Mouse (Mus musculus) lung, postnatal 0 days (tissue): ENCODE data around the gene Gm4792. TPM values are rescaled to one million over a fixed set of nuclear protein-coding genes. Genes with fewer than 3 reads are reported as not detected.

ENCODE experiments used
- ATAC-seq: fragments of 200-750 bp; cut with Nextera tagmentation; 2 replicates; pipeline ENCODE4 v1.8.0; 2017; ENCODE audit warnings: moderate library complexity
- DNase-seq: peaks from one replicate; pipeline ENCODE4 v3.0.0-alpha.2; 2016; ENCODE audit warnings: low spot score
- H3K27ac ChIP-seq: fragments of 300-500 bp; sonication (generic); 2 replicates; pipeline ENCODE4 v1.5.1; 2014; ENCODE audit warnings: antibody characterized with exemption, mild to moderate bottlenecking, low read length, mixed read lengths
- H3K27me3 ChIP-seq: fragments of 300-500 bp; sonication (generic); replicated peaks from 2 replicates; pipeline ENCODE4 v1.6.1; 2014; ENCODE audit warnings: low read length, mixed read lengths; ENCODE audit not compliant: insufficient read depth
- H3K36me3 ChIP-seq: fragments of 300-500 bp; sonication (generic); 2 replicates; pipeline ENCODE4 v1.6.1; 2014; ENCODE audit warnings: low read length, mixed read lengths; ENCODE audit not compliant: insufficient read depth
- H3K4me1 ChIP-seq: fragments of 300-500 bp; sonication (generic); 2 replicates; pipeline ENCODE4 v1.6.1; 2014; ENCODE audit warnings: antibody characterized with exemption, low read depth, low read length, mixed read lengths; ENCODE audit not compliant: insufficient read depth
- H3K4me2 ChIP-seq: fragments of 300-500 bp; sonication (generic); replicated peaks from 2 replicates; pipeline ENCODE4 v1.6.1; 2014; ENCODE audit warnings: low read depth, mild to moderate bottlenecking, low read length, moderate library complexity, mixed read lengths
- H3K4me3 ChIP-seq: fragments of 300-500 bp; sonication (generic); 2 replicates; pipeline ENCODE4 v1.5.1; 2014; ENCODE audit warnings: low read depth, low read length
- H3K9ac ChIP-seq: fragments of 300-500 bp; sonication (generic); replicated peaks from 2 replicates; pipeline ENCODE4 v1.6.1; 2014; ENCODE audit warnings: low read depth, mild to moderate bottlenecking
- H3K9me3 ChIP-seq: fragments of 300-500 bp; sonication (generic); 2 replicates; pipeline ENCODE4 v1.6.1; 2016; ENCODE audit warnings: low read length, mixed read lengths
- CTCF ChIP-seq: IDR thresholded peaks from 2 replicates; pipeline ENCODE4 v1.5.1; 2016; ENCODE audit warnings: antibody characterized with exemption, mild to moderate bottlenecking
- EP300 ChIP-seq: IDR thresholded peaks from 2 replicates; pipeline ENCODE4 v1.6.1; 2016; ENCODE audit warnings: antibody characterized with exemption, mild to moderate bottlenecking, control low read depth
- WGBS: fragments of 180-500 bp; shearing (Covaris S2); extraction: QIAGEN DNeasy Blood & Tissue Kit; methylation state at CpG from one replicate; pipeline ENCODE4 v1.1.7; 2014; 5-methylcytosine and 5-hydroxymethylcytosine counted together
- polyA plus RNA-seq: library from polyadenylated mRNA; unstranded; fragments of >200 nt; fragmentation: Nextera tagmentation; extraction: Ambion mirVana; gene quantifications from 2 replicates; pipeline ENCODE4 v1.2.1, GENCODE M21; 2015

The Gm4792 gene
- polyA plus RNA-seq, 1 experiment from 2014 or later = not detected

- H3K27ac ChIP-seq = no peak overlapping the region
- no peak overlapping the region for H3K4me3 ChIP-seq
- no peaks in the 10 kb centered on the region for H3K36me3 ChIP-seq
- ATAC-seq (no peak), DNase-seq (no peak)
- no peak overlapping the region for H3K9ac ChIP-seq
- no peaks in the 10 kb centered on the region for H3K4me1 ChIP-seq
- no peaks in the 10 kb centered on the region for H3K27me3 ChIP-seq
- no peaks in the 10 kb centered on the region for H3K9me3 ChIP-seq
- 72% methylated on average over 7 of the region's 7 CpGs for WGBS
- no peak overlapping the region for H3K4me2 ChIP-seq
- TF ChIP-seq EP300 (no peak), CTCF (no peak)
Measured at GRCm38 (mm10) chr10:94343581-94343980, 45.1 kb upstream of the Gm4792 start.

GRCm38 (mm10) chr10:94342256-94342655, 43.8 kb upstream of the Gm4792 start:
- ATAC-seq = no peak
- Histone ChIP-seq H3K4me3 (no peak overlapping the region), H3K36me3 (no peaks in the 10 kb centered on the region), H3K4me1 (no peaks in the 10 kb centered on the region), H3K27ac (no peak overlapping the region), H3K4me2 (no peak overlapping the region), H3K9ac (no peak overlapping the region), H3K27me3 (no peaks in the 10 kb centered on the region), H3K9me3 (no peaks in the 10 kb centered on the region)
- WGBS = 66% methylated on average over 7 of the region's 7 CpGs
- no peak for DNase-seq
- TF ChIP-seq EP300 = no peak
- no peak for TF ChIP-seq CTCF

- H3K27me3 ChIP-seq = no peaks in the 10 kb centered on the region
- no peaks in the 10 kb centered on the region for H3K4me1 ChIP-seq
- H3K36me3 ChIP-seq = no peaks in the 10 kb centered on the region
- H3K9ac ChIP-seq = no peak overlapping the region
- H3K27ac ChIP-seq = no peak overlapping the region
- no peak for DNase-seq
- no peak for ATAC-seq
- no peak overlapping the region for H3K4me2 ChIP-seq
- TF ChIP-seq EP300 = no peak
- TF ChIP-seq CTCF = no peak
- 69% methylated on average over 17 of the region's 17 CpGs for WGBS
- H3K4me3 ChIP-seq = no peak overlapping the region
- H3K9me3 ChIP-seq = no peaks in the 10 kb centered on the region
Measured at GRCm38 (mm10) chr10:94341501-94341900, 43.0 kb upstream of the Gm4792 start.

GRCm38 (mm10) chr10:94336071-94336470, 37.6 kb upstream of the Gm4792 start:
- Histone ChIP-seq H3K4me1 (no peaks in the 10 kb centered on the region), H3K27me3 (no peaks in the 10 kb centered on the region), H3K4me2 (no peak overlapping the region), H3K9me3 (no peaks in the 10 kb centered on the region), H3K27ac (no peak overlapping the region), H3K4me3 (no peak overlapping the region), H3K36me3 (no peaks in the 10 kb centered on the region), H3K9ac (no peak overlapping the region)
- ATAC-seq (no peak), DNase-seq (no peak)
- TF ChIP-seq CTCF (no peak), EP300 (no peak)
- 83% methylated on average over 6 of the region's 6 CpGs for WGBS

- TF ChIP-seq CTCF = no peak
- no peak for TF ChIP-seq EP300
- no peak for ATAC-seq
Measured at GRCm38 (mm10) chr10:94335047-94335446, 36.5 kb upstream of the Gm4792 start.

GRCm38 (mm10) chr10:94333328-94333727, 34.8 kb upstream of the Gm4792 start:
- ATAC-seq (no peak), DNase-seq (no peak)
- H3K4me2 ChIP-seq = no peak overlapping the region
- H3K36me3 ChIP-seq = no peaks in the 10 kb centered on the region
- no peak overlapping the region for H3K27ac ChIP-seq
- no peak for TF ChIP-seq EP300
- TF ChIP-seq CTCF = no peak
- no peaks in the 10 kb centered on the region for H3K9me3 ChIP-seq
- H3K9ac ChIP-seq = no peak overlapping the region
- 76% methylated on average over 8 of the region's 8 CpGs for WGBS
- H3K4me3 ChIP-seq = no peak overlapping the region
- no peaks in the 10 kb centered on the region for H3K27me3 ChIP-seq
- H3K4me1 ChIP-seq = no peaks in the 10 kb centered on the region

More at GRCm38 (mm10) chr10:94335047-94335446, 36.5 kb upstream of the Gm4792 start:
- no peaks in the 10 kb centered on the region for H3K36me3 ChIP-seq
- WGBS = 76% methylated on average over 10 of the region's 10 CpGs
- H3K4me2 ChIP-seq = no peak overlapping the region
- no peaks in the 10 kb centered on the region for H3K27me3 ChIP-seq
- H3K4me3 ChIP-seq = no peak overlapping the region
- no peaks in the 10 kb centered on the region for H3K4me1 ChIP-seq
- no peak overlapping the region for H3K27ac ChIP-seq
- no peaks in the 10 kb centered on the region for H3K9me3 ChIP-seq
- no peak overlapping the region for H3K9ac ChIP-seq
- DNase-seq = no peak
